Comparison of ENCODE assay signal across 9 mouse cellular contexts in genomic region chr12:16869870-16870404, GRCm38 (mm10). TPM values are rescaled to one million over a fixed set of nuclear protein-coding genes. Genes with fewer than 3 reads are reported as not detected.
DNase-seq lines count a peak whose midpoint lies in the region; ATAC-seq and TF ChIP-seq lines count a peak whose summit lies in the region.
"Had no signal": no experiment of that assay in that cellular context is flagged by ENCODE, and none has a peak within 500 bp of the region (broad histone marks: within the 10 kb centered on the region; RNA-seq: fewer than 3 reads in every experiment).

No protein-coding gene starts in this region.

- intact Hi-C loops in heart, adult 2 months (cut with DNase I) = loop anchor here (2.0 kb wide), 2 partner anchors 15 to 27 kb away; no protein-coding TSS in a partner anchor
- intact Hi-C loops in heart, postnatal 36 days (cut with DNase I) = loop anchor here (2.0 kb wide), 1 partner anchor 19 kb away; no protein-coding TSS in a partner anchor

- peaks cover 34% of the 10 kb centered on the region for H3K4me1 ChIP-seq in heart, adult 2 months (ENCODE audit: control insufficient read depth, insufficient read depth, low read length)
- H3K4me1 ChIP-seq in midbrain, embryonic 13.5 days (replicated peaks) = peaks cover 9% of the 10 kb centered on the region
- H3K4me1 ChIP-seq in midbrain, embryonic 15.5 days = no peaks in the 10 kb centered on the region
- peaks cover 41% of the 10 kb centered on the region for H3K4me1 ChIP-seq in intestine, embryonic 15.5 days (replicated peaks)
- peaks cover 53% of the 10 kb centered on the region for H3K4me1 ChIP-seq in stomach, embryonic 14.5 days (ENCODE audit: control insufficient read depth, insufficient read depth, low read length)

- H3K79me2 ChIP-seq in heart, adult 2 months (replicated peaks; ENCODE audit: control insufficient read depth, insufficient read depth, low read length) = no peaks in the 10 kb centered on the region

- TF ChIP-seq EP300 in heart, adult 2 months (IDR thresholded peaks at IDR 0.05; ENCODE audit: insufficient read depth, low read depth, low read length) = no peak

- no peaks in the 10 kb centered on the region for H3K36me3 ChIP-seq in heart, adult 2 months (ENCODE audit: control insufficient read depth, insufficient read depth, low read length)
- H3K36me3 ChIP-seq in midbrain, embryonic 13.5 days = no peaks in the 10 kb centered on the region
- H3K36me3 ChIP-seq in midbrain, embryonic 15.5 days (replicated peaks) = no peaks in the 10 kb centered on the region
- H3K36me3 ChIP-seq in intestine, embryonic 15.5 days = no peaks in the 10 kb centered on the region
- H3K36me3 ChIP-seq in stomach, embryonic 14.5 days (ENCODE audit: control insufficient read depth, insufficient read depth, low read length) = no peaks in the 10 kb centered on the region

- H3K4me3 ChIP-seq in heart, adult 2 months = no peak overlapping the region
- no peak overlapping the region for H3K4me3 ChIP-seq in midbrain, embryonic 13.5 days (replicated peaks)
- H3K4me3 ChIP-seq in midbrain, embryonic 15.5 days = no peak overlapping the region
- no peak overlapping the region for H3K4me3 ChIP-seq in intestine, embryonic 15.5 days (replicated peaks)
- H3K4me3 ChIP-seq in stomach, embryonic 14.5 days (ENCODE audit: low read depth, low read length) = no peak overlapping the region

- peak overlapping the region; percentile 88 for H3K27ac ChIP-seq in heart, adult 2 months
- H3K27ac ChIP-seq in midbrain, embryonic 13.5 days = peak overlapping the region; percentile 21; the same call in 1 of the 2 replicates
- H3K27ac ChIP-seq in midbrain, embryonic 15.5 days = no peak overlapping the region
- H3K27ac ChIP-seq in intestine, embryonic 15.5 days = peak overlapping the region; percentile 85
- peak overlapping the region; percentile 90 for H3K27ac ChIP-seq in stomach, embryonic 14.5 days (ENCODE audit: low read length)

- no peaks in the 10 kb centered on the region for H3K9me3 ChIP-seq in midbrain, embryonic 13.5 days
- no peaks in the 10 kb centered on the region for H3K9me3 ChIP-seq in midbrain, embryonic 15.5 days
- H3K9me3 ChIP-seq in intestine, embryonic 15.5 days = no peaks in the 10 kb centered on the region
- no peaks in the 10 kb centered on the region for H3K9me3 ChIP-seq in stomach, embryonic 14.5 days (ENCODE audit: control insufficient read depth, low read depth, low read length)

- H3K9ac ChIP-seq in heart, adult 2 months (ENCODE audit: low read depth, low read length) = no peak overlapping the region
- H3K9ac ChIP-seq in midbrain, embryonic 13.5 days (replicated peaks) = no peak overlapping the region
- no peak overlapping the region for H3K9ac ChIP-seq in midbrain, embryonic 15.5 days
- H3K9ac ChIP-seq in intestine, embryonic 15.5 days = no peak overlapping the region
- H3K9ac ChIP-seq in stomach, embryonic 14.5 days (replicated peaks; ENCODE audit: low read depth, low read length) = no peak overlapping the region

- TF ChIP-seq CTCF in heart, adult 2 months (IDR thresholded peaks at IDR 0.05) = no peak

- no peak overlapping the region for H3K4me2 ChIP-seq in midbrain, embryonic 13.5 days (replicated peaks)
- no peak overlapping the region for H3K4me2 ChIP-seq in midbrain, embryonic 15.5 days
- H3K4me2 ChIP-seq in intestine, embryonic 15.5 days (replicated peaks) = peak overlapping the region; percentile 25
- no peak overlapping the region for H3K4me2 ChIP-seq in stomach, embryonic 14.5 days (replicated peaks; ENCODE audit: low read depth, low read length)

- DNase-seq in heart, adult 2 months = no peak
- DNase-seq in heart, postnatal 36 days = no peak
- DNase-seq in natural killer cell, adult 2 months (ENCODE audit: low spot score in 2 of 2) = no peak
- DNase-seq in thymus, postnatal 4 days = no peak
- DNase-seq: thymus, postnatal 36 days had no signal

- no peak for ATAC-seq in midbrain, embryonic 13.5 days
- no peak for ATAC-seq in midbrain, embryonic 15.5 days (replicated peaks)
- peak; percentile 27; the same call in 1 of the 2 replicates for ATAC-seq in intestine, embryonic 15.5 days
- peak; percentile 11; the same call in 1 of the 2 replicates for ATAC-seq in stomach, embryonic 14.5 days (ENCODE audit: insufficient number of reproducible peaks, insufficient read depth, low FRiP score, low read depth)

- 26% methylated on average over 9 of the region's 9 CpGs for WGBS in heart, adult 2 months
- WGBS in midbrain, embryonic 13.5 days = 61% methylated on average over 9 of the region's 9 CpGs
- WGBS in midbrain, embryonic 15.5 days = 57% methylated on average over 9 of the region's 9 CpGs
- WGBS in intestine, embryonic 15.5 days = 35% methylated on average over 9 of the region's 9 CpGs
- 41% methylated on average over 9 of the region's 9 CpGs for WGBS in stomach, embryonic 14.5 days

- no peak for TF ChIP-seq POLR2A in heart, adult 2 months (IDR thresholded peaks at IDR 0.05; ENCODE audit: insufficient read depth, low read depth, low read length)

- H3K27me3 ChIP-seq in heart, adult 2 months (ENCODE audit: control insufficient read depth, insufficient read depth, low read length) = no peaks in the 10 kb centered on the region
- H3K27me3 ChIP-seq in midbrain, embryonic 13.5 days = no peaks in the 10 kb centered on the region
- H3K27me3 ChIP-seq in midbrain, embryonic 15.5 days (replicated peaks) = no peaks in the 10 kb centered on the region
- no peaks in the 10 kb centered on the region for H3K27me3 ChIP-seq in intestine, embryonic 15.5 days (replicated peaks)
- H3K27me3 ChIP-seq in stomach, embryonic 14.5 days (ENCODE audit: control insufficient read depth, insufficient read depth, low read length) = no peaks in the 10 kb centered on the region

RNA-seq across cellular contexts. Expression of gene Rock2, which starts 24.8 kb away (rescaled TPM):
- total RNA-seq in heart, adult 2 months (2021) = 10 to 100 TPM; 78.0 to 80.2 TPM
- polyA plus RNA-seq in heart, adult 2 months (2012; rRNA removed) = 11.2 and 27.6 TPM in 2 replicates
- total RNA-seq in heart, postnatal 36 days (2021) = 10 to 100 TPM; 77.4 to 84.9 TPM
- 14.4 and 15.7 TPM in 2 replicates for polyA plus RNA-seq in midbrain, embryonic 13.5 days (2015; fragmentation: Nextera tagmentation; extraction: Ambion mirVana)
- 14.9 and 15.6 TPM in 2 replicates for polyA plus RNA-seq in midbrain, embryonic 15.5 days (2015; fragmentation: Nextera tagmentation; extraction: Ambion mirVana)
- 17.9 and 19.7 TPM in 2 replicates for polyA plus RNA-seq in intestine, embryonic 15.5 days (2015; fragmentation: Nextera tagmentation; extraction: Ambion mirVana)
- 25.5 and 25.8 TPM in 2 replicates for polyA plus RNA-seq in stomach, embryonic 14.5 days (2014; fragmentation: Nextera tagmentation; extraction: Ambion mirVana)

RNA-seq across cellular contexts. Expression of gene E2f6, which starts 59.2 kb away (rescaled TPM):
- total RNA-seq in heart, adult 2 months (2021) = 10 to 100 TPM; 79.1 to 84.1 TPM
- 46.7 and 87.4 TPM in 2 replicates for polyA plus RNA-seq in heart, adult 2 months (2012; rRNA removed)
- total RNA-seq in heart, postnatal 36 days (2021) = 10 to 100 TPM; 72.1 to 74.7 TPM
- polyA plus RNA-seq in midbrain, embryonic 13.5 days (2015; fragmentation: Nextera tagmentation; extraction: Ambion mirVana) = 46.7 and 49.5 TPM in 2 replicates
- 29.8 and 30.1 TPM in 2 replicates for polyA plus RNA-seq in midbrain, embryonic 15.5 days (2015; fragmentation: Nextera tagmentation; extraction: Ambion mirVana)
- polyA plus RNA-seq in intestine, embryonic 15.5 days (2015; fragmentation: Nextera tagmentation; extraction: Ambion mirVana) = 37.6 and 39.6 TPM in 2 replicates
- 48.4 and 49.1 TPM in 2 replicates for polyA plus RNA-seq in stomach, embryonic 14.5 days (2014; fragmentation: Nextera tagmentation; extraction: Ambion mirVana)

Comparison
In these comparisons a context has a peak if more than half of its experiments do, and no peak if none do; other contexts are left out.
1. ATAC-seq: peak in intestine, embryonic 15.5 days (single experiment) and stomach, embryonic 14.5 days (single experiment); none in midbrain, embryonic 13.5 days (single experiment) and midbrain, embryonic 15.5 days (single experiment).